Mouse (Mus musculus) hindbrain, embryonic 14.5 days (tissue): ENCODE measurements around the gene Ehd2. TPM values are rescaled to one million over a fixed set of nuclear protein-coding genes. Genes with fewer than 3 reads are reported as not detected.

Experiments used
- ATAC-seq: fragments of 200-750 bp; cut with Nextera tagmentation; 2 replicates; pipeline ENCODE4 v1.8.0; 2017; ENCODE audit warnings: moderate number of reproducible peaks, mild to moderate bottlenecking, moderate TSS enrichment, moderate library complexity; ENCODE audit not compliant: low FRiP score
- DNase-seq: peaks from one replicate; pipeline ENCODE4 v3.0.0-alpha.2; 2015; ENCODE audit warnings: low spot score
- H3K27ac ChIP-seq: fragments of 300-500 bp; sonication (generic); 2 replicates; pipeline ENCODE4 v1.5.1; 2014; ENCODE audit warnings: mild to moderate bottlenecking, moderate library complexity
- H3K27me3 ChIP-seq: fragments of 300-500 bp; sonication (generic); 2 replicates; pipeline ENCODE4 v1.6.1; 2014; ENCODE audit warnings: mild to moderate bottlenecking, low read length, mixed read lengths; ENCODE audit not compliant: control insufficient read depth, insufficient read depth
- H3K36me3 ChIP-seq: fragments of 300-500 bp; sonication (generic); replicated peaks from 2 replicates; pipeline ENCODE4 v1.6.1; 2014; ENCODE audit not compliant: control insufficient read depth, insufficient read depth
- H3K4me1 ChIP-seq: fragments of 300-500 bp; sonication (generic); replicated peaks from 2 replicates; pipeline ENCODE4 v1.6.1; 2014; ENCODE audit warnings: antibody characterized with exemption, low read length, mixed read lengths; ENCODE audit not compliant: control insufficient read depth, insufficient read depth
- H3K4me2 ChIP-seq: fragments of 300-500 bp; sonication (generic); replicated peaks from 2 replicates; pipeline ENCODE4 v1.6.1; 2014; ENCODE audit warnings: mild to moderate bottlenecking, moderate library complexity
- H3K4me3 ChIP-seq: fragments of 300-500 bp; sonication (generic); replicated peaks from 2 replicates; pipeline ENCODE4 v1.5.1; 2014; ENCODE audit warnings: mild to moderate bottlenecking, low read length
- H3K9ac ChIP-seq: fragments of 300-500 bp; sonication (generic); 2 replicates; pipeline ENCODE4 v1.6.1; 2014
- H3K9me3 ChIP-seq: fragments of 300-500 bp; sonication (generic); 2 replicates; pipeline ENCODE4 v1.6.1; 2016; ENCODE audit warnings: low read length; ENCODE audit not compliant: control insufficient read depth
- WGBS: fragments of 180-500 bp; shearing (Covaris S2); extraction: QIAGEN DNeasy Blood & Tissue Kit; methylation state at CpG from one replicate; pipeline ENCODE4 v1.1.7; 2014; 5-methylcytosine and 5-hydroxymethylcytosine counted together
- polyA plus RNA-seq: library from polyadenylated mRNA; unstranded; fragments of >200 nt; fragmentation: Nextera tagmentation; extraction: Ambion mirVana; gene quantifications from 2 replicates; pipeline ENCODE4 v1.2.1, GENCODE M21; 2014

The Ehd2 gene
- 5.6 and 6.6 TPM in 2 replicates for polyA plus RNA-seq

DNA sequence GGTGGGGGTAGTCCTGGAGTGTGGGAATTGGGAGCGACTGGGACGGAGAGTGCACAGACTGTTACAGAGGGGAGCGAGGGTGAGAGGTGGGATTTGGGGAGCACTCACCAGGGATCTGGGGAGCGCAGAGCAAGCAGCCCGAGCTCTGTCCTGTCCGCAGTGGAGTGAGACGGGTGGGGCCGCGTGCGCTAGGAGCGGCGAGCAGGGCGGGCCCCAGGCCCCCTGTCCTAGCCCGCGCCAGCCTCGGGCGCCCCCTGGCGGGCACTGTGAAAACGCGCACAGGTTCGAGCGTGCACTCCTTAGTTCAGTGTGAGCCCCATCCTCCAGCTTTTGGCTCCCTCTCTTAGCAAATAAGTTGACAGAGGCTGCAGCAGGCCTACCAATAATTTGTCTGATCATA is at the start of gene Ehd2:
Gene Ehd2 (minus strand): TSS at position 256 of the 400 bp plus-strand sequence.
- H3K9me3 ChIP-seq, result no peaks in the 10 kb centered on the region
- no peaks in the 10 kb centered on the region for H3K27me3 ChIP-seq
- no peak within 1 kb of the TSS for H3K27ac ChIP-seq
- H3K4me3 ChIP-seq, result peak within 1 kb of the TSS; percentile 24
- DNase-seq, result peak; percentile 67
- under 1% methylated on average over 22 of the region's 22 CpGs for WGBS
- H3K4me2 ChIP-seq, result peak within 1 kb of the TSS; percentile 44
- H3K9ac ChIP-seq, result no peak within 1 kb of the TSS; the same call in 1 of the 2 replicates
- H3K36me3 ChIP-seq, result peaks cover 21% of the 10 kb centered on the region
- peaks cover 8% of the 10 kb centered on the region; the same call in 1 of the 2 replicates for H3K4me1 ChIP-seq
- peak; percentile 67 for ATAC-seq

DNA sequence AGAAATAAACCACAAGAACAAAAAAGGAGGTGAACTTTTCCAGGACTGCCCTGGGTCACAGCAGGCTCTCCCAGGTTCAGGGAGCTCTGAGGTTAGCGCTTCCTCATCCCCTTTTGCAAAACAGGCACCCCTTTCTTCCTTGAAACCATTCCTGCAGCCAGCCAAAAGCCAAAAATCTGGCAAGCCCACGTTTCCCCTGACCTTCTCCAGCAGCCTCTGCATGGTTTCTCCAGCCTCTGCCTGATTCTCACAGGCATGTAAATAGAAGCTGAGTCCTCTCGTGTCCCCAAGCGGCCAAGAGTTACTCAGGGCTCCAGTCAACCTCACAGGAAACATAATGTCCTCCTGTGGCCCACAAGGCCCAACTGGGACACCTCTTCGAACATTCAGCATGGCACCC is 48.0 kb upstream of the Ehd2 start:
- H3K9ac ChIP-seq, result no peak overlapping the region
- H3K4me1 ChIP-seq, result no peaks in the 10 kb centered on the region; the same call in 1 of the 2 replicates
- H3K4me2 ChIP-seq, result no peak overlapping the region
- 80% methylated on average over 5 of the region's 5 CpGs for WGBS
- no peaks in the 10 kb centered on the region for H3K36me3 ChIP-seq
- no peaks in the 10 kb centered on the region for H3K9me3 ChIP-seq
- H3K27ac ChIP-seq, result no peak overlapping the region
- ATAC-seq (no peak), DNase-seq (no peak)
- H3K4me3 ChIP-seq, result no peak overlapping the region
- H3K27me3 ChIP-seq, result no peaks in the 10 kb centered on the region

DNA sequence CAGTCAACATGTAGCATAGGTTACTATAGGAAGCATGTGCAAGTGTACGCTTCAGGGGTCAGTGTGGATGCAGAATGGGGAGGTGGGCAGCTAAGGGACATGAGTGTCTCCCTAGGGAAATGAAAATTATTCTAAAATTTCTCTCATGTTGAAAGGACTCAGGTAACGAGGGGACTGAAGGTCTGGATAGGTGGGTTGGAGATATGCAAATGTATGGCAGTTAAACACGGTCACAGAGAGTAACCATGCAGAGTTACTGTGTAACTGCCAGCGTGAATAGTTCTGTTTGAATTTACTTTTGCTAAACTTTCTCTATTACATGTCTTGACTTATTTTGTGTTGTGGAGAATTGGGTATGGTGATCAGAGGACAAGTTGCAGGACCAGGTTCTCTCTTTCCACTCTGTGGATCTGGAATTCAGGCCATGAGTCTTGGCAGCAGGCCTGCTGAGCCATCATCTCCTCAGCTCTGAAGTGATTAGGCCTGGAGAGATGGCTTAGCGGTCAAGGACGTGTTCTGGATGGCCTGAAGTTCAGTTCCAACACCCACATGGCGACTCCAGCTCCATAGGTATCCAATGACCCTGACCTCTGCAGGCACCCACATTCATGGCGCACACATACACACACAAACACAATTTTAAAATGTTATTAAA is 47.3 kb upstream of the Ehd2 start:
- no peak overlapping the region for H3K4me3 ChIP-seq
- H3K36me3 ChIP-seq, result no peaks in the 10 kb centered on the region
- no peak overlapping the region for H3K9ac ChIP-seq
- no peaks in the 10 kb centered on the region for H3K27me3 ChIP-seq
- DNase-seq (no peak), ATAC-seq (no peak)
- H3K4me1 ChIP-seq, result no peaks in the 10 kb centered on the region; the same call in 1 of the 2 replicates
- H3K9me3 ChIP-seq, result no peaks in the 10 kb centered on the region
- H3K4me2 ChIP-seq, result no peak overlapping the region
- H3K27ac ChIP-seq, result no peak overlapping the region
- WGBS, result 91% methylated on average over 8 of the region's 8 CpGs

DNA sequence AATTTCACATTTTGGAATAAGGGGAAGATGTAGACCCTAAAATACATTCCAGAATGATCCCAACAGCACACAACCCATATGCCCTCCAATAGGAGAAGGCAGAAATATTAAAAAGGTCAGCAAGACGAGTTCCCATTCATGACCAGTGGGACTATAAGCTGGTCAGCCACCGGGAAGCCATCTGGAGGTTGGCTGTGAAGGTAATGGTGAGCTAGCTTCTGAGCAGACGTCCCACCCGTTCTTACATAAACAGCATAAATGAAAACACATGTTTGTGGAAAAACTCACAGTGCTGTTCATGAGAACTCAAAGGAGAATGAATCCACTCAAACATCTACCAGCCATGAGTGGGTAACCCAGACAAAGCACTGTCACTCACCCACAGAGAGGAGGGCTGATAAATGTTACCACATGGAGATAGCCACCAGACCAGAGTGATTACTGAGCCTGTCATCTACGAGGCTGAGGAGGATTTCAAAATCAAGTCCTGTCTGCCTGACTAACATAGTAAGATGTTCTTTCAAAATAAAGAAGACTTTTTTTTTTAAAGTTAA is 46.4 kb upstream of the Ehd2 start:
- 77% methylated on average over 5 of the region's 5 CpGs for WGBS

DNA sequence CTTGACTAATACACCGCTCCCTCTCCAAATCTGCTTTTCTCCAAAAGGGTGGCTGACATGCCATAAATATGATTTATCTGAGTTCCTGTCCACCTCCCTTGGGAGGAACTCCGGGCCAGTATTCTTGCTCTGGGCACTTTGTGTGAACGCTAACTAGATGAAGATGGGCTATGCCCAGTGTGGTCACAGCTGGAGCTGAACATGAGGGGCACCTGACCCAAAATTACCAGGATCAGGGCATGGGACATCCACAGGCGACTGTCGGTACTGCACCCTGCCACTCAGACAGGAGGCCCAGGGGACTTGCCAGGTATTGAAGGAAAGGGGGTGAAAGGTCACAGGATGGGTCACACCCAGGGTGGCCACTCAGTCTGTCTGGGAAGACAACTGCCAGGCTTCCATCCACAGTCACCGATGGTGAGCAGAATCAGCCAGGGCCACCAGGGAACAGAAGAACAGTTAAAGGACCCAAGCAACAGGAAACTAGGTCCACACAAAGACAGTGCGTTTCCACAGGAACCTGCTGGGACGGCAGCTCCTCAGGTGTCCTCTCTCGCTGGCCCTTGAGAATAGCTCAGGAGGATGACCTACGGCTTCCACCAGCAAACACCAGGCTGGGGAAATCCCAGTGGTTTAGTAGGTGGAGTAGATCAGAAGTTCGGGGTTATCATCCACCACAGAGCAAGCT is 45.4 kb upstream of the Ehd2 start:
- H3K36me3 ChIP-seq, result 0 out of 2 replicates have a peak, but pooled peaks cover 2% of the 10 kb centered on the region
- ATAC-seq, result no peak

More for the DNA sequence above, 46.4 kb upstream of the Ehd2 start:
- no peaks in the 10 kb centered on the region for H3K27me3 ChIP-seq
- no peak overlapping the region for H3K27ac ChIP-seq
- H3K4me3 ChIP-seq, result no peak overlapping the region
- H3K4me1 ChIP-seq, result no peaks in the 10 kb centered on the region; the same call in 1 of the 2 replicates
- DNase-seq, result no peak
- ATAC-seq, result no peak
- no peaks in the 10 kb centered on the region for H3K36me3 ChIP-seq
- no peaks in the 10 kb centered on the region for H3K9me3 ChIP-seq
- no peak overlapping the region for H3K9ac ChIP-seq
- no peak overlapping the region for H3K4me2 ChIP-seq

DNA sequence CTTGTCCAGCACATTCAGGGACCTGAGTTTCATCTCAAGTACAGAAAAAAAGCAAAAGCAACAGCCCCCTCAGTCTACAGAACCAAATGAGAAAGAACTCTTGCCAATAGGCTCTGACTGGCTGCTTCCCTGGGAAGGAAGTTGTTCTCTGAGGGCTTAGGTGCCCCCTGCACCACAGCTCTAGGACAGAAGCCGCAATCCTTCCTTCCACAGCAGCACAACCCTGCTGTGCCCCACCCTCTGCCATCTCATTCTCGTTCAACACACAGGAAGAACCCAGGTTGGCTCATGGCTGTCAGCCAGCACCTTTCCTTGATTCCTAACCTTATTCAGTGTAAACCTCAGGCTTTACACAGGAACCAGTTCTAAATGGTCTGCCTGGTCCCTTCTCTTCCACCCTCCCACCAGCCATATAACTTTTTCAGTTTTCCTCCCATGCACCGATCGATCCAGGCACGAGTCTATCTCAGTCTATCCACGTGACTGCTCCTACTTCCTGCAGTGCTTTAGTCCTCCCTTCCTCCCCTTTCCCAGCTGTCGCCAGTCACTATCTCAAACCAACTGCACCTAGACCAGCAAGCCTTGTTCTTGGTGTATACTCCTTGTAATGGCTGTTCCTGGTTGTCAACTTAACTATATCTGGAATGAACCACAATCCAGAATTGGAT is 44.2 kb upstream of the Ehd2 start:
- Histone ChIP-seq H3K4me2 (no peak overlapping the region), H3K9me3 (no peaks in the 10 kb centered on the region), H3K9ac (no peak overlapping the region), H3K4me1 (no peaks in the 10 kb centered on the region; the same call in 1 of the 2 replicates), H3K27me3 (no peaks in the 10 kb centered on the region), H3K27ac (no peak overlapping the region), H3K4me3 (no peak overlapping the region), H3K36me3 (0 out of 2 replicates have a peak, but pooled peaks cover 4% of the 10 kb centered on the region)
- no peak for ATAC-seq
- WGBS, result 93% methylated on average over 7 of the region's 7 CpGs
- no peak for DNase-seq

More for the DNA sequence above, 45.4 kb upstream of the Ehd2 start:
- H3K9ac ChIP-seq, result no peak overlapping the region
- H3K27me3 ChIP-seq, result no peaks in the 10 kb centered on the region
- H3K4me1 ChIP-seq, result no peaks in the 10 kb centered on the region; the same call in 1 of the 2 replicates
- no peak for DNase-seq
- no peak overlapping the region for H3K4me2 ChIP-seq
- H3K9me3 ChIP-seq, result no peaks in the 10 kb centered on the region
- H3K27ac ChIP-seq, result no peak overlapping the region
- H3K4me3 ChIP-seq, result no peak overlapping the region
- WGBS, result 71% methylated on average over 11 of the region's 11 CpGs

DNA sequence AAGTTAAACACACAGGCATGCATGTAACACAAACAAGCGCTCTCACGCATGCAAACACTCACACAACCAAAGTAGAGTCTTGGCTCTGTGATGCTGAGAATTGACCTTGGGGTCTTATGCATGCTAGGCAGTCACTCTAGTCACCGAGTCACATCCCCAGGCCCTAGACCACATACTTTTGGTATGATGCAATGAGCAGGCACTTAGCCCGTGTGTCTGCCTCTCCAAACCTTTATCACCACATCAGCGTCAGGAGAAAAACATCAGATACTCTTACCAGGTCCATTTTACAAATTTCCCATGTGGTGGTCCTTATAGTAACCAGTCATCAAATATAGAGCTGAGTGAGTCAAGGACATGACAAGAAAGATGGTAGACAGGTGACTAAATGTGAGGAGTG is 43.3 kb upstream of the Ehd2 start:
- no peak overlapping the region for H3K4me3 ChIP-seq
- H3K9me3 ChIP-seq, result no peaks in the 10 kb centered on the region
- DNase-seq (no peak), ATAC-seq (no peak)
- H3K27me3 ChIP-seq, result no peaks in the 10 kb centered on the region
- 87% methylated on average over 5 of the region's 5 CpGs for WGBS
- H3K4me2 ChIP-seq, result no peak overlapping the region
- no peak overlapping the region for H3K27ac ChIP-seq
- no peaks in the 10 kb centered on the region; the same call in 1 of the 2 replicates for H3K4me1 ChIP-seq
- H3K9ac ChIP-seq, result no peak overlapping the region
- 0 out of 2 replicates have a peak, but pooled peaks cover 4% of the 10 kb centered on the region for H3K36me3 ChIP-seq

DNA sequence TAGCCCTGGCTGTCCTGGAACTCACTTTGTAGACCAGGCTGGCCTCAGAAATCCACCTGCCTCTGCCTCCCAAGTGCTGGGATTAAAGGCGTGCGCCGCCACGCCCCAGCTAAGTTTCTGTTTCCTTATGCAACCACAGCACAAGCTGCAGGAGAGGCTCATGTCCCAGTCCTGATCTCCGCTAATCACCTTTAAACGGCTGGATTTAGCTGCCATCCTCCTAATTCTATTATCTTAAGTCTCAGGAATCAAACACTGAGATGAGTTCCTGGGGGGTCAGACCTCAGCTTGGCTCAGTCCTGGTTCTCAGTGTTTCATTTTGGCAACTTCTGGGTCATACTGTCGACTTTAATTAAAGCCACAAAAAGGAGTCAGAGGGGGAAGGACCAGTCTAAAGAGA is 42.3 kb upstream of the Ehd2 start:
- no peak overlapping the region for H3K27ac ChIP-seq
- no peaks in the 10 kb centered on the region; the same call in 1 of the 2 replicates for H3K4me1 ChIP-seq
- H3K4me2 ChIP-seq, result no peak overlapping the region
- H3K4me3 ChIP-seq, result no peak overlapping the region
- no peak for ATAC-seq
- no peaks in the 10 kb centered on the region for H3K9me3 ChIP-seq
- WGBS, result 92% methylated on average over 7 of the region's 7 CpGs
- no peak overlapping the region for H3K9ac ChIP-seq
- DNase-seq, result no peak
- H3K27me3 ChIP-seq, result no peaks in the 10 kb centered on the region
- H3K36me3 ChIP-seq, result 0 out of 2 replicates have a peak, but pooled peaks cover 4% of the 10 kb centered on the region

DNA sequence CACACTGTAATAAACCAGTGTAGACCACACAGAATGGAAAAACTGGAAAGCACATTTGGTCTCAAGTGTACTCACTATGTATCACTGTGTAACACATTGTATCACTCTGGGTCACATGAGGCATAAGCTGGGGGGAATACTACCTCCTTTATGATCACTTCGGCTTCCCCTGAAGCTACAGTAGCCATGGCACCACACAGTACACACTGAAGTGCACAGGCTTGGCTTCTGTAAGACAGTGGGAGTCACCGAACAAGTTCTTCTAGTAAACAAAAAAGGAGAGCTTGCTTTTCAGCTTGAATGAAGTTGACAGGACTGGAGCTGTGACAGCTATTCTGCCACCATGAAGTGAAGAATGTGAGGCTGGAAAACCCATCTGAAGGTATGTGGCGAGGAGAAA is 37.7 kb upstream of the Ehd2 start:
- Histone ChIP-seq H3K9ac (no peak overlapping the region), H3K4me2 (no peak overlapping the region), H3K9me3 (no peaks in the 10 kb centered on the region), H3K36me3 (peaks cover 9% of the 10 kb centered on the region; the same call in 1 of the 2 replicates), H3K27me3 (no peaks in the 10 kb centered on the region), H3K4me3 (no peak overlapping the region), H3K27ac (no peak overlapping the region), H3K4me1 (no peaks in the 10 kb centered on the region)
- DNase-seq (no peak), ATAC-seq (no peak)
- 84% methylated on average over 3 of the region's 3 CpGs for WGBS
